Mouse (Mus musculus) adrenal gland, adult 2 months (tissue): ENCODE data around the gene Stx7. TPM values are rescaled to one million over a fixed set of nuclear protein-coding genes. Genes with fewer than 3 reads are reported as not detected.
"Not testable (repeated sequence)": the region's sequence is repeated elsewhere in the genome, so short reads cannot be mapped to it uniquely, and the experiment has no call there.

Experiments used
- DNase-seq: peaks from one replicate; pipeline ENCODE4 v3.0.0; 2021
- long read RNA-seq: library from polyadenylated mRNA; stranded (forward); transcript quantifications from one replicate; pipeline ENCODE4 v2.0.0, GENCODE M21; 2021
- polyA plus RNA-seq: library from polyadenylated mRNA; depleted of rRNA; stranded (reverse); fragments of >200 nt; gene quantifications from 2 replicates; pipeline ENCODE4 v1.2.3, GENCODE M21; 2012; rRNA removed
- total RNA-seq, 2 experiments: library from RNA; stranded (reverse); gene quantifications; 2 replicates each; pipeline ENCODE4 v1.2.3; 2021

The Stx7 gene
- total RNA-seq (100 to 1,000 TPM; 115 to 182 TPM), polyA plus RNA-seq (48.7 and 66.3 TPM in 2 replicates)
- long read RNA-seq, transcript Stx7-205 (10 exons, 3,435 nt): major isoform, 126 of 148 reads
- long read RNA-seq, transcript Stx7-201 (10 exons, 2,502 nt): minor isoform, 10 of 148 reads
- long read RNA-seq, partial matches to known transcripts: 5 of 148 reads
- long read RNA-seq, other reads (novel, unspliced or antisense): 7 of 148 reads

DNA sequence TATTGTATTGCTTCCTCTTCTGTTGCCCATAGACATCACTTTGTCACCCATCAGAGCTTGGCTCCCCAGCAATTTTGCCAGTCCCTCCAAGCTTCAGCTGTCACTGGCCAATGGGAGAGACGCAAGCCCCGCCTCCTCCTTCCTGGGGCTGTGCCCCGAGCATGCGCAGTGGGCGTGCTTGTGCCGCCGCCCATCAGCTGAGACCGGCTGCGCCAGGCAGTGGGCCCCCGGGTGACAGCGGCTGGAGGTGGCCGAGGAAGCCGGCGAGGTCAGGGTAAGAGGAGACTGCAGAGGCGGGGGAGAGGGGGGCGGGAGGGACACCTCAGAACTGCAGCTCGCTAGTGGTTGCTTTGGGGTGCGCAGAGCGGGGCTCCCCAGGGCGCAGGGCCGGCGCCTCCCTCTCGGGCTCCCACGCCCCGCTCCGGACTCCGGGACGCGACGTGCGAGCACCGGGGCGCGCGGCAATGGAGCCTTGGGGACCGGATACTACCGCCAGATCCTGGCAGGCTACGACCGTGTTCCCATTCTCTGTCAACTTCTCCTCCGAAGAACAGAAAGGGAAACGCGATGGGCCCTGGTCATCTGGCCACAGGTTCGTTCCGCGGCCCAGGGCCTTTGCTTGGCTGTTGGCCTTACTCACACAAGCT, at the start of gene Stx7:
TSS of gene Stx7 (plus strand) at position 168 of the 647 bp plus-strand sequence.
- DNase-seq: peak; percentile 97

DNA sequence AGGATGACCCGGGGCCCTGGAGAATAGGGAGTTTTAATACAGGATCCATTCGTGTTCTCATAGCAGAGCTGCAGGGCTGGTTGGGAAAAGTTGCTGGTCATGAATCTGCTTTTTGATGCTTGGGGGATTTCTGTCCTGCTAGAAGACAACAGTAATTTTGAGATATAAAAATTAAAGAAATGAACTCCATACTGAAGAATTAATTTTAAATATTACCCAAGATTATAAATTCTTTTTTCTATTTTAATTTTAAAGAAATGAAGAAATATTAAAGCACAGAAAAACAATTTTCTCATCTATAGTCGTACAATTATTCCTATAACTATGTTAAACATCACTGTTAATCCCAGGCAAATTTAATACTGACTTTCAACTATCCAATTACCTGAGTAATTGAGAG, 47.3 kb upstream of the Stx7 start, which contains the start of gene Taar8c:
TSS of gene Taar8c (minus strand) at position 101 of the 400 bp plus-strand sequence.
- not testable (repeated sequence) for DNase-seq

- DNase-seq: not testable (repeated sequence)
These were observed 45.8 kb upstream of the Stx7 start for GRCm38 (mm10) chr10:24103299-24103698.

DNA sequence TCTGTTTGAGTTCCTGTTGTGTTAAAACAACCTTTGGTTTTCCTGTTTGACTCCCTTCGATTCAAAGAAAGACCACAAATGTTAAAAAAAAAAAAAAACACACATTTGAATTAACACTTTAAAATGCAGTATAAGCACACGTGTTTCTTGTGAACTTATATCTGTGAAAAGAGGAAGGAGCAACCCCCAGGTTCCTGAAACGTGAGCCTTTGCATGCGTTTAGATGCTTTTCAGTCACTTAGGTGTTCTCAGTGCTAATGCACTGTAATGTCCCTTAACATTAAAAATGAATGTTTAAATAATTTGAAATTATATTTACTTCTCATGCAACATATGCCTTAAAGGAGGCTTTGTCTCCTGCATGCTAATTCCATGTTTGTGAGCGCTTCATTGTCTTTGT, 41.4 kb upstream of the Stx7 start:
- no peak for DNase-seq

DNA sequence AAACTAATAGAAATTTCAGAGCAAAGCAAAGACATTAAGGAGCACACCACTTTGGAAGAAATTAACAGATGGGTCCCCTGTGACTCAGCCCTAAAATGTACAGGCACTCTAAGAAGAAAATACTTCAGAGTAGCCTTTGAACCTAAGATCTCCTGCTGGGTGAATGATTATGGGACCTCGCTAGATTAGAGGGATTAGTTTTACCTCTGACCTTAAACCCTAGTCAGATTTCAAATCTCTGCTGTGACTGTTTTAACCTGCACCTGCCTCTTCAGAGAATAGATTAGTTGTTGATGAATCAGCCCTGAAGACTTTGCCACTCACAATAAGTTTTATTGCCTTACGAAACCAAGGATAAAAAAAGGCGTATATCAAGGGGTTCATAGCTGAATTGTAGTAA, 40.9 kb upstream of the Stx7 start:
- DNase-seq: no peak

- not testable (repeated sequence) for DNase-seq
These were observed 39.7 kb upstream of the Stx7 start, which contains the start of gene Taar9 for GRCm38 (mm10) chr10:24109434-24109833. Gene Taar9 (minus strand): TSS chr10:24109534.

DNA sequence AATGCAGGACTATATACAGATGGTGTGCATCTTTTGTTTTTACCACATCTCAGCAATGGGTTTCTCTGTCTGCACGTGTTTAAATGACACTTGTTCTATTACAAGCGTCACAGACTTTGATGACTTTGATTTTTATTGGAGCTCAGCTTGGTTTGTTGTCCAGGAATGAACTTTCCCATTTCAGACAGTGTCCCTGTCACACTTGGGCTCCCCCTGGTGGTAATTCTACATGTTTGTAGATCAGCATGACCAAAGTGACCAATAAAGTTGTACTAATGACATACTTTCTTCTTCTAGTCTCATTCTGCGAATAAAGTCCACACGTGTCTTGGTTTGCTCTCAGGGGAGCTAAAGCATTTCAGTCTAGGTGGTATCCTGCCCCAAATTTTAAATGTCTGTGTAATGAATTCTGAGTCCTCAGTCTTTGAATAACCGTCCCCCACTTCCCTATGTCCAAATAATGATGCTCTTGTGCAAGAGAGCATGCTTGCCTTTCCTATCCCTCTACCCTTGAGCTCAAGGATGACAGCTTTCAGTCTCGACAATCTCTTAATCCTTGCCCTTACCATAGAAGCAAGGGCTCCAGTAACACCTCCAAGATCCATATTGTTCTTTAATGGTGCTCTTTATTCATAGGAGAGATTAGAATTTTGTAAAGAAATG, 37.9 kb upstream of the Stx7 start:
- peak; percentile 42 for DNase-seq

DNA sequence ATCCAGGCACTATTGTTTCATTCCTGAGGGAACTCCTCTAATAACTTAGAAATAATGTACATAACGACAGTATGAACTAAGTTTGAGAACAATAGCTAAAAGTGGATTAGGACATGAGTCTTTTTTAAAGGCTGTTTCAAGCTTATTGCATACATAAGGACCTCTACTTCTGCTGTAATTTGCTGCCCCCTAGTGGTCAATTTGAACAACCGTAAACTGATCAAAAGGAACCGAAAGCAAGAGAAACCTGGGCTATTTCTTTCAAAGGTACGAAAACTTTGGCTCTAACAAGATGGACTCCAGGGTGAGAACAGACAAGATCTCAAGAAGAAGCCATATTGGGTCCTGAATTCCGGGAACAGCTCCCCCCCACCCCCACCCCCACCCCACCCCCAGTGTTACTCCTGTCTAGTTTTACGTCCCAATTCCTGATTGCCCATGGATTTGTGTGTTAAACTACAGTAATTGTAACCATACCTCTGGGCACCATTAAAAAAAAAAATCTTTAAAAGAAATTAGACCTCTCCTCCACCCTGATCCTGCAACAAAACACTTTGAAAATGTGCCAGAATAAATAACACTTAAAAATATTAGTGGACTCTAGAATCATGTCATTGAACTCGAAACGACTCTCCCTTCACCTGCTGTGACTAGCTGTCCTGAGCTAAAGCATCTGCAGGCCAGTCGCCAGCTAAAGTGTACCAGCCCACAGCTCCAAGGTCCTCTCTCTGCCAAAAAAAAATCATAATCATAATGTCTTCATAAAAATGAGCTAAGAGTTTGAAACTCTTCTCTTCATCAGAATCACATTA, 17.4 kb upstream of the Stx7 start:
- DNase-seq: peak; percentile 60

- peak; percentile 6 for DNase-seq
These were observed 16.8 kb upstream of the Stx7 start for GRCm38 (mm10) chr10:24132273-24132672.

GRCm38 (mm10) chr10:24133132-24133531, 16.0 kb upstream of the Stx7 start:
- DNase-seq: no peak

GRCm38 (mm10) chr10:24134071-24134645, 14.9 kb upstream of the Stx7 start:
- no peak for DNase-seq

DNA sequence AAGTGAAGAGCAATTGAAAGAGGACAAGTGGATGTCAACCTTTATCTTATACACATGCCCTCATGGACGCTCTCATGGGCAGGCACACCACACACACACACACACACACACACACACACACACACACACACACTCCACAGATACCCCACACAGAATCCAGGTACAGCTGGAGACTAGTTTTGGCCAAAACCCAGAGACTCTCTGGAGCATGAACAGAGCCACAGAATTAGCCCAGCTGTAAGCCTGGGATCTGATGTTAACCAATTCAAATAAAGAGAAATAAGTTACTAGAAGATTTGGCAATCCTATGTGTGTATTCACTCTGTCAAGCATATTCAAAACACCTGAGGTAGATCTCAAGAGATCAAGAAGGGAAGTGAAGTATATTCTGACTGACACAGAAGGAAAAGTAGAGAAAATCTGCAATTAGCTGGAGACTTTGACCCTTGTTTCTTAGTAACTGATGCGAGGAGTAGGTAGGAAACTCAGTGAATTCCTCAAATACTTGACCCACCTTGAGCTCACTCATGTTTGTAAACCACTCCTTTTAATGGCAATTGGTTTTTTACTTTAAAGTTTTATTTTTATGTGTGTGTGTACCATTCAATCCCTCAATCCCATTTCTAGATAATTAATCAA, 10.4 kb upstream of the Stx7 start:
- DNase-seq: no peak

- no peak for DNase-seq
These were observed 6.4 kb upstream of the Stx7 start for GRCm38 (mm10) chr10:24142735-24143134.

- no peak for DNase-seq
These were observed 984 bp downstream of the Stx7 start for GRCm38 (mm10) chr10:24150086-24150485.

DNA sequence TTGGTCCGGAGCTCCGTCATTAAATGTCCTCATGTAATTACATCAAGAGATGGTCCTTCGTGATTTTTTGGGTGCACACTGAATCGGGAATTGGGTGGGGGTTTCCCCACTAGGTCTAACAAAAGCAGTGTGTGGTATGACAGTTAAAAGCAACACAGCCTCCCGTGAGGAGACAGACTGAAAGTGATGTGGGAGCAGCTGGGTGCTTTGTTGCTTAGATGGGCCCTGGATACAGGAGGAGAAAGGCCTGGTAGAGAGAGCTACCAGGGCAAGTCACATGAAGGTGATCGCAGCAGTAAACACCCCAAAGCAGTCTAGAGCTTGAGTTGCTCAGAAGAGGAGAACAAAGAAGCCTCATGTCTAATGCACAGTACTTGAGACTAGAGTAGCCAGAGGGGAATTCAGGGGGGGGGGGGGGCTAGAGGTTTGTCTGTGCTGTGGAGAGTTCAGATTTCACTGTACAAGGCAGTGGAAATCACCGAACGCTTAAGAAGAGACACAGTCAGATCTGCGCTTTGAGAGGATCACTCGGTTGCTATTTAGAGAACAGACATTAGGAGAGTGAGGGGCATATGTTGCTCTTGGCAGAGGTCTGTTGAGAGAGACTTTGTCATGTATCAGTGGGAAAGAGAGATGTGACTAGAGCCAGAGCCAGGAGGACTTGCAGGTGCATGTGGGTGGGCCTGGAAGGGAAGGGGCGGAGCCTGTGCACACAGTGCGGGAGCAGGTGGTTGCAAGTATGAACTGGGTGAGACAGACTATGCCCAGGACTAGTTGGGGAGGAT, 9.6 kb downstream of the Stx7 start:
- no peak for DNase-seq

- peak; percentile 33 for DNase-seq
These were observed 10.5 kb downstream of the Stx7 start for GRCm38 (mm10) chr10:24159575-24159974.

DNA sequence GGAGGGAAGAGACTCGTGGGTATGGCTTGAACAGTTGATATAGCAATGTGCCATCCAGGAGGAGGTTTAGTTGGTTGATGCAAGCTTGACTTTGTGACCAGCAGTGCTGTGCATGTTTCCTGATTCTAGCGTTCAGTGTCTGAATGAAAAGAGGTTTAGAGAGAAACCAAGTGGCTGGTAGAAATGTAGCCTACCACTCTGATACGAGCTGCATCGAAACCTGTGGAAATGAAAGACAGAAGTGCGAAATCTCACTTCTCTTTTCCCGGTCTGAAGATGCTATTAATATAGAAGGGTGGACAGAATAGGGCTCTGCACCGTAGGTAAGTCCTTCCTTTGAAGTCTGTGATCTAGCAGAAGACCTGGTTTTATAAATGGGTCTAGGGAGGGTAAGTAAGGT, 11.2 kb downstream of the Stx7 start:
- DNase-seq: no peak

- DNase-seq: peak; percentile 72
These were observed 15.2 kb downstream of the Stx7 start for GRCm38 (mm10) chr10:24164137-24164908.

GRCm38 (mm10) chr10:24164909-24165304, 15.8 kb downstream of the Stx7 start:
- DNase-seq: no peak
